ENCODE assay signal across 18 mouse cellular contexts in genomic region chr11:96324125-96324524, GRCm38 (mm10). TPM values are rescaled to one million over a fixed set of nuclear protein-coding genes. Genes with fewer than 3 reads are reported as not detected.
DNase-seq lines count a peak whose midpoint lies in the region; ATAC-seq and TF ChIP-seq lines count a peak whose summit lies in the region.
"Had no signal": no experiment of that assay in that cellular context is flagged by ENCODE, and none has a peak within 500 bp of the region (broad histone marks: within the 10 kb centered on the region; RNA-seq: fewer than 3 reads in every experiment).

No protein-coding gene starts in this region.

- WGBS in heart, embryonic 10.5 days: 4% methylated on average over 5 of the region's 5 CpGs
- 15% methylated on average over 5 of the region's 5 CpGs for WGBS in heart, adult 2 months
- WGBS in lung, embryonic 16.5 days: 14% methylated on average over 5 of the region's 5 CpGs
- WGBS in intestine, embryonic 14.5 days: 21% methylated on average over 5 of the region's 5 CpGs
- 8% methylated on average over 5 of the region's 5 CpGs for WGBS in stomach, postnatal 0 days
- 0% methylated on average over 5 of the region's 5 CpGs for WGBS in midbrain, embryonic 16.5 days

- no peak for ATAC-seq in lung, embryonic 16.5 days (ENCODE audit: low read depth)
- no peak for ATAC-seq in intestine, embryonic 14.5 days (replicated peaks; ENCODE audit: low FRiP score, low TSS enrichment, low read depth)
- ATAC-seq in stomach, postnatal 0 days (ENCODE audit: low FRiP score, low TSS enrichment): no peak
- ATAC-seq in midbrain, embryonic 16.5 days: no peak
- ATAC-seq: activated CD4-positive, CD25-positive, alpha-beta regulatory T cell, adult 4 months; forebrain, embryonic 14.5 days had no signal

- H3K4me3 ChIP-seq in heart, embryonic 10.5 days: peak overlapping the region; percentile 29; the same call in 1 of the 2 replicates
- no peak overlapping the region for H3K4me3 ChIP-seq in heart, adult 2 months
- peak overlapping the region; percentile 45 for H3K4me3 ChIP-seq in lung, embryonic 16.5 days (ENCODE audit: low read length)
- H3K4me3 ChIP-seq in intestine, embryonic 14.5 days (ENCODE audit: low read depth, low read length): peak overlapping the region; percentile 69
- peak overlapping the region; percentile 24 for H3K4me3 ChIP-seq in stomach, postnatal 0 days (ENCODE audit: low read depth, low read length)
- H3K4me3 ChIP-seq in midbrain, embryonic 16.5 days (ENCODE audit: low read depth, low read length): no peak overlapping the region

- no peak for DNase-seq in heart, embryonic 10.5 days (ENCODE audit: low spot score)
- no peak for DNase-seq in heart, adult 2 months
- no peak for DNase-seq in lung, postnatal 10 days
- peak; percentile 68 for DNase-seq in intestine, embryonic 14.5 days (ENCODE audit: low spot score)
- DNase-seq in stomach, postnatal 0 days (ENCODE audit: low spot score): no peak
- DNase-seq in right cerebral cortex, postnatal 25 days: no peak
- DNase-seq: gastrocnemius, postnatal 10 days; layer of hippocampus, adult 9-11 months; retina, postnatal 1 day had no signal

- H3K36me3 ChIP-seq in heart, embryonic 10.5 days: no peaks in the 10 kb centered on the region
- H3K36me3 ChIP-seq in heart, adult 2 months (ENCODE audit: control insufficient read depth, insufficient read depth, low read length): no peaks in the 10 kb centered on the region
- no peaks in the 10 kb centered on the region for H3K36me3 ChIP-seq in lung, embryonic 16.5 days (ENCODE audit: control insufficient read depth, insufficient read depth, low read length)
- peaks cover 16% of the 10 kb centered on the region; the same call in 1 of the 2 replicates for H3K36me3 ChIP-seq in intestine, embryonic 14.5 days (ENCODE audit: control insufficient read depth, insufficient read depth, low read length)
- no peaks in the 10 kb centered on the region for H3K36me3 ChIP-seq in stomach, postnatal 0 days (ENCODE audit: control insufficient read depth, insufficient read depth, low read length)
- H3K36me3 ChIP-seq in midbrain, embryonic 16.5 days (ENCODE audit: control insufficient read depth, insufficient read depth, low read length): no peaks in the 10 kb centered on the region
- H3K36me3 ChIP-seq: G1E had no signal

- H3K27me3 ChIP-seq in heart, embryonic 10.5 days (ENCODE audit: insufficient read depth, poor library complexity, severe bottlenecking): peaks cover 100% of the 10 kb centered on the region
- H3K27me3 ChIP-seq in heart, adult 2 months (ENCODE audit: control insufficient read depth, insufficient read depth, low read length): peaks cover 15% of the 10 kb centered on the region
- H3K27me3 ChIP-seq in lung, embryonic 16.5 days (ENCODE audit: control insufficient read depth, insufficient read depth, low read depth, low read length): peaks cover 17% of the 10 kb centered on the region
- no peaks in the 10 kb centered on the region for H3K27me3 ChIP-seq in intestine, embryonic 14.5 days (replicated peaks; ENCODE audit: control insufficient read depth, insufficient read depth, low read length)
- H3K27me3 ChIP-seq in stomach, postnatal 0 days (ENCODE audit: control insufficient read depth, insufficient read depth, low read length): no peaks in the 10 kb centered on the region; the same call in 1 of the 2 replicates
- peaks cover 94% of the 10 kb centered on the region for H3K27me3 ChIP-seq in midbrain, embryonic 16.5 days (ENCODE audit: control insufficient read depth, insufficient read depth, low read depth, low read length)

- peak overlapping the region; percentile 59; the same call in 1 of the 2 replicates for H3K27ac ChIP-seq in heart, embryonic 10.5 days
- no peak overlapping the region for H3K27ac ChIP-seq in heart, adult 2 months
- H3K27ac ChIP-seq in lung, embryonic 16.5 days (ENCODE audit: low read length): peak overlapping the region; percentile 94
- peak overlapping the region; percentile 99 for H3K27ac ChIP-seq in intestine, embryonic 14.5 days (ENCODE audit: low read depth)
- H3K27ac ChIP-seq in stomach, postnatal 0 days (replicated peaks): peak overlapping the region; percentile 84
- no peak overlapping the region for H3K27ac ChIP-seq in midbrain, embryonic 16.5 days (ENCODE audit: low read length)
- H3K27ac ChIP-seq: macrophage had no signal

- no peak for TF ChIP-seq EP300 in heart, adult 2 months (IDR thresholded peaks at IDR 0.05; ENCODE audit: insufficient read depth, low read depth, low read length)
- TF ChIP-seq EP300 in stomach, postnatal 0 days (optimal IDR thresholded peaks at IDR 0.05): no peak

- no peaks in the 10 kb centered on the region for H3K79me2 ChIP-seq in heart, adult 2 months (replicated peaks; ENCODE audit: control insufficient read depth, insufficient read depth, low read length)

- H3K4me2 ChIP-seq in lung, embryonic 16.5 days (ENCODE audit: low read depth, low read length): peak overlapping the region; percentile 79
- H3K4me2 ChIP-seq in intestine, embryonic 14.5 days (ENCODE audit: low read length): peak overlapping the region; percentile 89
- H3K4me2 ChIP-seq in stomach, postnatal 0 days (replicated peaks; ENCODE audit: low read depth): peak overlapping the region; percentile 64
- no peak overlapping the region for H3K4me2 ChIP-seq in midbrain, embryonic 16.5 days (ENCODE audit: low read length)

- TF ChIP-seq CTCF in heart, adult 2 months (IDR thresholded peaks at IDR 0.05): no peak
- no peak for TF ChIP-seq CTCF in stomach, postnatal 0 days (IDR thresholded peaks at IDR 0.05; ENCODE audit: low read depth)

- H3K9ac ChIP-seq in heart, adult 2 months (ENCODE audit: low read depth, low read length): no peak overlapping the region
- H3K9ac ChIP-seq in lung, embryonic 16.5 days (ENCODE audit: low read length): peak overlapping the region; percentile 79
- H3K9ac ChIP-seq in intestine, embryonic 14.5 days (ENCODE audit: low read length): peak overlapping the region; percentile 96
- peak overlapping the region; percentile 51 for H3K9ac ChIP-seq in stomach, postnatal 0 days (ENCODE audit: low read length)
- H3K9ac ChIP-seq in midbrain, embryonic 16.5 days (ENCODE audit: low read depth, low read length): no peak overlapping the region

- no peak for TF ChIP-seq POLR2A in heart, adult 2 months (IDR thresholded peaks at IDR 0.05; ENCODE audit: insufficient read depth, low read depth, low read length)

- peaks cover 21% of the 10 kb centered on the region for H3K4me1 ChIP-seq in heart, embryonic 10.5 days
- no peaks in the 10 kb centered on the region for H3K4me1 ChIP-seq in heart, adult 2 months (ENCODE audit: control insufficient read depth, insufficient read depth, low read length)
- H3K4me1 ChIP-seq in lung, embryonic 16.5 days (replicated peaks; ENCODE audit: control insufficient read depth, insufficient read depth, low read length): peaks cover 10% of the 10 kb centered on the region
- H3K4me1 ChIP-seq in intestine, embryonic 14.5 days (replicated peaks; ENCODE audit: control insufficient read depth, insufficient read depth, low read length): peaks cover 30% of the 10 kb centered on the region
- no peaks in the 10 kb centered on the region for H3K4me1 ChIP-seq in stomach, postnatal 0 days (replicated peaks; ENCODE audit: control insufficient read depth, insufficient read depth)
- no peaks in the 10 kb centered on the region for H3K4me1 ChIP-seq in midbrain, embryonic 16.5 days (ENCODE audit: control insufficient read depth, insufficient read depth, low read length)

- no peaks in the 10 kb centered on the region for H3K9me3 ChIP-seq in heart, embryonic 10.5 days
- no peaks in the 10 kb centered on the region for H3K9me3 ChIP-seq in lung, embryonic 16.5 days (ENCODE audit: control insufficient read depth, low read length)
- no peaks in the 10 kb centered on the region for H3K9me3 ChIP-seq in intestine, embryonic 14.5 days (ENCODE audit: control insufficient read depth, low read length)
- no peaks in the 10 kb centered on the region for H3K9me3 ChIP-seq in stomach, postnatal 0 days (ENCODE audit: control insufficient read depth, low read length)
- no peaks in the 10 kb centered on the region for H3K9me3 ChIP-seq in midbrain, embryonic 16.5 days (replicated peaks; ENCODE audit: control insufficient read depth, low read length, poor library complexity, severe bottlenecking)
- H3K9me3 ChIP-seq: G1E had no signal

- intact Hi-C loops in heart, adult 2 months (cut with DNase I): no loop called here

RNA-seq across cellular contexts. Expression of gene Hoxb3, which starts 1.0 kb away (rescaled TPM):
- 0.42 and 1.8 TPM in 2 replicates for polyA plus RNA-seq in heart, embryonic 10.5 days (2016; fragmentation: Nextera tagmentation; extraction: Ambion mirVana)
- total RNA-seq in heart, adult 2 months (2021): under 1 TPM; 0.23 to 0.30 TPM
- polyA plus RNA-seq in heart, adult 2 months (2012; rRNA removed): 0.64 and 0.82 TPM in 2 replicates
- 2.1 and 2.6 TPM in 2 replicates for polyA plus RNA-seq in lung, embryonic 16.5 days (2015; fragmentation: Nextera tagmentation; extraction: Ambion mirVana)
- polyA plus RNA-seq in intestine, embryonic 14.5 days (2014; fragmentation: Nextera tagmentation; extraction: Ambion mirVana): 3.7 and 4.9 TPM in 2 replicates
- 0.94 and 0.97 TPM in 2 replicates for polyA plus RNA-seq in stomach, postnatal 0 days (2015; fragmentation: Nextera tagmentation; extraction: Ambion mirVana)
- polyA plus RNA-seq in midbrain, embryonic 16.5 days (2015; fragmentation: Nextera tagmentation; extraction: Ambion mirVana): not detected in 2 replicates
- polyA plus RNA-seq: activated CD4-positive, CD25-positive, alpha-beta regulatory T cell, adult 4 months; forebrain, embryonic 14.5 days had no signal

RNA-seq across cellular contexts. Expression of gene Hoxb4, which starts 6.1 kb away (rescaled TPM):
- 0.31 and 2.0 TPM in 2 replicates for polyA plus RNA-seq in heart, embryonic 10.5 days (2016; fragmentation: Nextera tagmentation; extraction: Ambion mirVana)
- under 1 TPM; 0.63 to 0.75 TPM for total RNA-seq in heart, adult 2 months (2021)
- polyA plus RNA-seq in heart, adult 2 months (2012; rRNA removed): 1.00 and 1.1 TPM in 2 replicates
- 3.4 TPM in 2 replicates for polyA plus RNA-seq in lung, embryonic 16.5 days (2015; fragmentation: Nextera tagmentation; extraction: Ambion mirVana)
- polyA plus RNA-seq in intestine, embryonic 14.5 days (2014; fragmentation: Nextera tagmentation; extraction: Ambion mirVana): 3.5 and 3.8 TPM in 2 replicates
- polyA plus RNA-seq in stomach, postnatal 0 days (2015; fragmentation: Nextera tagmentation; extraction: Ambion mirVana): 1.2 and 1.6 TPM in 2 replicates
- polyA plus RNA-seq in midbrain, embryonic 16.5 days (2015; fragmentation: Nextera tagmentation; extraction: Ambion mirVana): not detected in 2 replicates
- total RNA-seq: G1E had no signal
- polyA plus RNA-seq: forebrain, embryonic 14.5 days had no signal

RNA-seq across cellular contexts. Expression of gene Hoxb5, which starts 21.0 kb away (rescaled TPM):
- 1.0 and 5.2 TPM in 2 replicates for polyA plus RNA-seq in heart, embryonic 10.5 days (2016; fragmentation: Nextera tagmentation; extraction: Ambion mirVana)
- under 1 TPM in 1 of 2 experiments, not detected in 1; 0.18 TPM for total RNA-seq in heart, adult 2 months (2021)
- polyA plus RNA-seq in heart, adult 2 months (2012; rRNA removed): 0.20 and 0.23 TPM in 2 replicates
- polyA plus RNA-seq in lung, embryonic 16.5 days (2015; fragmentation: Nextera tagmentation; extraction: Ambion mirVana): 39.2 and 46.6 TPM in 2 replicates
- 49.6 and 51.6 TPM in 2 replicates for polyA plus RNA-seq in intestine, embryonic 14.5 days (2014; fragmentation: Nextera tagmentation; extraction: Ambion mirVana)
- 7.5 and 8.2 TPM in 2 replicates for polyA plus RNA-seq in stomach, postnatal 0 days (2015; fragmentation: Nextera tagmentation; extraction: Ambion mirVana)
- polyA plus RNA-seq in midbrain, embryonic 16.5 days (2015; fragmentation: Nextera tagmentation; extraction: Ambion mirVana): 0.14 TPM in 1 of 2 replicates, not detected in the other
- total RNA-seq: common myeloid progenitor, adult 5-6 weeks; monocyte, adult 5-6 weeks had no signal
- polyA plus RNA-seq: activated CD4-positive, CD25-positive, alpha-beta regulatory T cell, adult 4 months; forebrain, embryonic 14.5 days; macrophage had no signal

RNA-seq across cellular contexts. Expression of gene Hoxb2, which starts 26.2 kb away (rescaled TPM):
- polyA plus RNA-seq in heart, embryonic 10.5 days (2016; fragmentation: Nextera tagmentation; extraction: Ambion mirVana): 5.7 and 27.6 TPM in 2 replicates
- total RNA-seq in heart, adult 2 months (2021): under 1 TPM; 0.23 to 0.68 TPM
- 0.91 and 1.4 TPM in 2 replicates for polyA plus RNA-seq in heart, adult 2 months (2012; rRNA removed)
- 20.1 and 24.0 TPM in 2 replicates for polyA plus RNA-seq in lung, embryonic 16.5 days (2015; fragmentation: Nextera tagmentation; extraction: Ambion mirVana)
- polyA plus RNA-seq in intestine, embryonic 14.5 days (2014; fragmentation: Nextera tagmentation; extraction: Ambion mirVana): 22.9 and 27.9 TPM in 2 replicates
- 12.2 and 13.4 TPM in 2 replicates for polyA plus RNA-seq in stomach, postnatal 0 days (2015; fragmentation: Nextera tagmentation; extraction: Ambion mirVana)
- polyA plus RNA-seq in midbrain, embryonic 16.5 days (2015; fragmentation: Nextera tagmentation; extraction: Ambion mirVana): 0.11 and 0.21 TPM in 2 replicates
- total RNA-seq: common myeloid progenitor, adult 5-6 weeks; monocyte, adult 5-6 weeks had no signal
- polyA plus RNA-seq: activated CD4-positive, CD25-positive, alpha-beta regulatory T cell, adult 4 months; forebrain, embryonic 14.5 days; G1E; macrophage had no signal

RNA-seq across cellular contexts. Expression of gene Hoxb6, which starts 31.8 kb away (rescaled TPM):
- 0.42 and 2.2 TPM in 2 replicates for polyA plus RNA-seq in heart, embryonic 10.5 days (2016; fragmentation: Nextera tagmentation; extraction: Ambion mirVana)
- not detected for total RNA-seq in heart, adult 2 months (2021)
- not detected in 2 replicates for polyA plus RNA-seq in heart, adult 2 months (2012; rRNA removed)
- 8.8 and 11.6 TPM in 2 replicates for polyA plus RNA-seq in lung, embryonic 16.5 days (2015; fragmentation: Nextera tagmentation; extraction: Ambion mirVana)
- 18.1 and 24.1 TPM in 2 replicates for polyA plus RNA-seq in intestine, embryonic 14.5 days (2014; fragmentation: Nextera tagmentation; extraction: Ambion mirVana)
- polyA plus RNA-seq in stomach, postnatal 0 days (2015; fragmentation: Nextera tagmentation; extraction: Ambion mirVana): 6.9 and 7.9 TPM in 2 replicates
- polyA plus RNA-seq in midbrain, embryonic 16.5 days (2015; fragmentation: Nextera tagmentation; extraction: Ambion mirVana): not detected in 2 replicates
- total RNA-seq: common myeloid progenitor, adult 5-6 weeks; G1E; monocyte, adult 5-6 weeks had no signal
- polyA plus RNA-seq: activated CD4-positive, CD25-positive, alpha-beta regulatory T cell, adult 4 months; forebrain, embryonic 14.5 days; heart, postnatal 0 days; macrophage had no signal

Comparison
In these comparisons a context has a peak if more than half of its experiments do, and no peak if none do; other contexts are left out.
1. H3K27ac ChIP-seq: peak in heart, embryonic 10.5 days (single experiment), lung, embryonic 16.5 days (single experiment), intestine, embryonic 14.5 days (single experiment) and stomach, postnatal 0 days (single experiment); none in heart, adult 2 months (single experiment) and midbrain, embryonic 16.5 days (single experiment).
2. H3K4me3 ChIP-seq: peak in heart, embryonic 10.5 days (single experiment), lung, embryonic 16.5 days (single experiment), intestine, embryonic 14.5 days (single experiment) and stomach, postnatal 0 days (single experiment); none in heart, adult 2 months (single experiment) and midbrain, embryonic 16.5 days (single experiment).
3. H3K9ac ChIP-seq: peak in lung, embryonic 16.5 days (single experiment), intestine, embryonic 14.5 days (single experiment) and stomach, postnatal 0 days (single experiment); none in heart, adult 2 months (single experiment) and midbrain, embryonic 16.5 days (single experiment).